Mouse (Mus musculus): ENCODE measurements around the gene Rnase4.
A peak's percentile ranks its signal among the peaks of the same experiment; 100 is the strongest.

The Rnase4 gene

DNA sequence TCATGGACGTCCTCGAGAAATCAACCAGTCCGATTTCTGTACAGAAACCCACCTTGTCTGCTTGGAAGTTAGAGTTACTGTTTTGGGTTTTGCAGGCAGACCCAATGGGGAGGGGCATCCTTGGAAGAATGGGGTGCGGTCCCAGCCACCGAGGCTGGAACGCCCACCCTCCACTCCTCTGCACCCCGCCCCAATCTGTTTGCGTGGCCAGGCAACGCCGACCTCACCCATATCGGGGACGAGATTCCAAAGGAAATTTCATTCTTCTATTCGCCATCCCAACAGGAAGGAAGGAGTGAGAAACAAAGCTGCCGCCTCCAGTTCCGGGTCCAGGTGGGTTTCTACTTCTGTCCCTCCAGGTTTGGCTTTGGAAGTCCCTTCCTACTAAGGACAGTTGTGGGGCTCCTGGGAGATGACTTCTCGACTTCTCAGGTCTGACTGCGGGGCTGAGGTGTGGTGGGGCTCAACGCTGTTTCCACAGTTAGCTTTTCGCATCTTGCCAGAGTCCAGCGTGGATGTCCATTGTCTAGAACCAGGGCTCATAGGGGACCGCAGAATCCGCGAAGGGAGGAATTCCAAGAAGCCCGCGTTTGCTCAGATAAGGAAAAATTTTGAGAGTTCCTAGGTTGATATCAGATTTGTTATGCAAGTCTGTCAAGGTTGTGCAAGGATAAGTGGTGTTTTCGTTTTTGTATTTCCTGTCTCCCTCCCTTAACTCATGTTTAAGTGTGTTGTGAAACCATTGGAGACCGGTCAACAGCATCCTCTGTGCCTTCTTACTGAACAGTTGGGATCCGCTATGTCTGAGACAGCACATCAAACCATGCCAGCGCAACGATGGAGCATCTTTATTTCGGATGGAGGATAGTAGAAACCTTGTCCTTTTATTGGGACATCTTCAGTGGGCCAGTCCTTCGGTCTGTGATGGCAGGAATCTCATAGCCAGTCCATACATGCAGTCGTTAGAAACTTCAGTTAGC, at the start of gene Rnase4, which contains the start of gene Ang:
TSS of gene Rnase4 (plus strand) at position 157 of the 980 bp plus-strand sequence.
TSS of gene Ang (plus strand) at position 230 of the 980 bp plus-strand sequence.
- peak; percentile 22 to 42 for DNase-seq

DNA sequence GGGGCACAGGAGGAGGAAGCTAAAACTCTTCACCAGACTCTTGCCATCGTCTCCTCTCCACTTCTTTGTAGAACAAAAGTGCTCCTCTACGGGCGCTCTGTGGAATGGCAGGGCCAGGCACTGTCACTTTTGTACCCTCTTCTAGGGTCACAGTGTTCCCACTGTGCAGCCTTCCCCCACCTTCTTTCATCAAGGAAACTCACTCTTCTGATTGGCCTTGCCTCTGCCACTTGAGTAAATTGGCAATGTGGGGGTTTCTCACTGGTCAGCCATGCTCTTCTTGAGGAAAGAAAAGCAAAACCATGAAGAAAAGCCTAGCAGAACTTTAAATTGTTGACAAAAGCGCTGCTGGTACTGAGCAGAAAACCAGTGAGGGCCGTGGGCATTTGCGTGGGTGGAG, 49.1 kb upstream of the Rnase4 start, which contains the start of gene Rnase9:
TSS of gene Rnase9 (minus strand) at position 101 of the 400 bp plus-strand sequence.
- no peak for DNase-seq

DNA sequence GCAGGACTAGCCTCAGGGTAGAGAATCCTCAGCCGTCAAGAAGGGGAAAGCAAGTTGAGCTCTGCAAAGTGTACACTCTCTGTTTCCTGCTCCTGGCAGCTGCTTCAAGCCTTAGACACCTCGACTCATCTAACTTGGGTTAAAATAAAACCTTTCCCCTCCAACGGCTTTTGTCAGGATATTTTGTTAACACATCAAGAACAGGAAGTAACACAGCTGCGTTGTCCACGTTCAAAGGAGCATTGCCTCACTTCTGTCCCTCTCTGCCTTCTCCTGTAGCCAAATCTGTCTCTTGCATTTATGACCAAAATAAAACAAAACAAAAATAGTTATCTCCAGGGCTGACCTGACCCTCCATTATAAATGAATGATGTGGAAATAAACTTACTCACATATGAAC, 43.0 kb upstream of the Rnase4 start:
- DNase-seq: no peak

DNA sequence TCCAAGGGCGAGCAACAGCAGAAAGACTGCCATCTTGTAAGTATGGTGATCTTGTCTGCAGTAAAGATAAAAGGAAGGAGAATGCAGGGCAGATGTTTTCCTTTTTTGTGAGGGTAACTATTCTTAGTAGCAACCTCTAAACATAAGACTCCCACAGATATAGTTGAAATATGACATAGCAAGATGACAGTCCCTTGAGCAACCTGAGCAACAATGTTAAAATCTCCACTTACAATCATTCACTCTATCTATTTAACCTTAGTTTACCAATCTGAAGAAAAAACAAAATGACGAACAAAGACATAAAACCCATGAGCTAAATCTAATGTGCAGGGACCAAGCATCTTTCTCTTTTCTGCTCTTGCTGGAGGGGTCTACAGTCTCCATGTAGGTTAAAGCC, 40.8 kb upstream of the Rnase4 start, which contains the start of gene Rnase11:
TSS of gene Rnase11 (minus strand) at position 101 of the 400 bp plus-strand sequence.
- DNase-seq: no peak

GRCm38 (mm10) chr14:51051941-51052340, 38.9 kb upstream of the Rnase4 start:
- no peak for DNase-seq

GRCm38 (mm10) chr14:51053176-51053575, 37.7 kb upstream of the Rnase4 start:
- no peak for DNase-seq

DNA sequence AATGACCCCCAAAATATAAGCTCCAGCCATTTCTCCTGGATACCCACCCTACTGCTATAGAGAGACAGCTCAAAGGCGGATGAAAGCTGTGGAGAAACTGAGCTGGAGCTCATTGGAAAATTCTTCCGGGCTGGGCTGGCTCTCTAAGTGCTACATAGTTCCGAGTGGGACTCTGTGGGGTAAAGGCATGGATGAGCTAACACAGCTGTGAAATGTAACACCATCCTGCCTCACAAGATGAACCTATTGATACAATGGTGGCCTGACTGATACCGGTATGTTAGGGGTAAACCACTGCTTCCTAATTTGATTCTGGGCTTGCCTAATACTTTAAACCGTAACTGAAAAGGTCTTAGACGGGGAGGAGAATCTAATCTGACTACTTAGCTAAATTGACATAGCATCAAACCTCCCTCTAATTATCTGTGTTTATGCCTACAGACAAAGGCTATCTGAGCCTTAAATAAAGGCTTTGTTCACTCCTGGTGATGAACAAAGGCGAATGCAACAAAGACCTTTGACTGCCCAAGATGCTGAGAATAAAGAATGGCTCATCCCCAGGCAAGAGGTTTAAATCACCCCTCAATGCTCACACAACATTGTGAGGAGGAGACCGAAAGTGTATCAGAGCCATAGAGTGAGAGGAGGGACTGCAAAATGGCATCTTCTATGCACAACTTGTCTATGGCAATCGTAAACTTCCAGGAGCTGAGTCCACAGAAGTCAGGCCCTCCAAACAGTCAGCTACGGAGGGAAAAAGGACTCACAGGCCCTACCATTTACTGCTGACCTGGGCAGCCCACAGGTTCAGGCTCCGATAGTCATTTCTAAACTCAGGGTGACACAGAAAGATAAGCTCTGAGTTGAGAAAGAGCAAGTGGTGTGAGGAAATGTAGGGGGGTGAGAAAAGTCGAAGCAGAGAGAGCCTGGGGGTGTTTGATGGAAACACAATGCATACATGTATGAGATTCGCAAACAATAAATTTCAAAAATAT, 36.3 kb upstream of the Rnase4 start:
- DNase-seq: no peak

DNA sequence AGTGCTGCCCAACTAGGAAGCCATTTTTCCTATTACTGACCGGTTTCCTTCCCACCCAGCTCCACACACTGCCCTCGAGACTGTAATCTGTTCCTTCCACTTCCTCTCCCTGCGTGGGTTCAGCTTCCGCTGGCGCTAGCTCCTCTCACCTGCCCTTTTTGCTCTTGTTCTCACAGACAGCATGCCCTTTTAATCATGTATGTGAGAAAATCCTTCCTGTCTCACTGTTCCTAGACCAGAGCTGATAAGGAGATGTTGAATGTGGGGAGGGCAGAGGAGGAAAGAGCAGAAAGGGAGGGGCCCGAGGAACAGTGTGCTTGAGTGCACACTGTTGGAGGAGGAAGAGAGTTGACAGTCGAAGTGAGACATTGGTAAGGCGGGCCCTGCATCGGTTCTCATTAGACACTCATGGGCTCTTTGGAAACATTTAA, 33.5 kb upstream of the Rnase4 start, which contains the start of gene Rnase12:
TSS of gene Rnase12 (minus strand) at position 261 of the 431 bp plus-strand sequence.
- DNase-seq: no peak

GRCm38 (mm10) chr14:51060761-51061160, 30.1 kb upstream of the Rnase4 start:
- DNase-seq: no peak

DNA sequence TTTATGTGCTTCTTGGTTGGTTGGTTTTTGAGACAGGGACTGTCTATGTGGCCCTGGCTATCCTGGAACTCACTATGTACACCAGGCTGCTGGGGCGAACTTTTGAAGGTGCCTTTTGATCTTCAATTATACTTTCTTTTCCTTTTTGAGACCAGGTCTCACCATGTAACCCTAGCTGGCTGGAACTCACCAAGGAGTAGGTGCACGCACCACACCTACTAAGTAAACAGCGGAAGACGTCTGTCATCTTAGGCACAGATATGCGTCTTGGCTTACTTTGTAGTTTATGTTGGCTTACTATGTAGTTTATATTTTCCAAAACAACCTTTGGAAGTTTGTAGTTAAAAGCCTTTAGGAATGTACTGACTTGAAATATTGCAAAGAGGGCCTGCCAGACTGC, 21.9 kb upstream of the Rnase4 start:
- no peak for DNase-seq

GRCm38 (mm10) chr14:51069617-51070016, 21.3 kb upstream of the Rnase4 start:
- DNase-seq: peak; percentile 34 to 43

DNA sequence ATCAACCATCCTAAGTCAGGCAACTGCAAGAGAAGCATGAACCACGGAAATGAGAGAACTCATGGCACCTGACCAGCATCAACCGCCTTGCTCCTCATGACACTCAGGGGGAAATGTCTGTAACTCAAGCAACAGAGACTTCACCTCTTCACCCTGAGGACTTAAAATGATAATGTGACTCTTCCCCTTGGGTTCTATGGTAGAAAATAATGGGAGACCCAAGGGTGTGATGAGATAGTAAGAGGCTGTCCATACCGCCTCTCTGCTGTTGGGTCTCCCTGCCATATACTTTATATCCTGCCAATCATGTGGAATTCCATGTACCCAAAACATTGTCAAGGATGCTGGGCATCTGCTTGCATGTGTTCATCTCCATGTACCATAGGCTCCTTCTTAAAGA, 16.5 kb upstream of the Rnase4 start, which contains the start of gene Olfr750:
TSS of gene Olfr750 (minus strand) at position 101 of the 400 bp plus-strand sequence.
- no peak for DNase-seq

DNA sequence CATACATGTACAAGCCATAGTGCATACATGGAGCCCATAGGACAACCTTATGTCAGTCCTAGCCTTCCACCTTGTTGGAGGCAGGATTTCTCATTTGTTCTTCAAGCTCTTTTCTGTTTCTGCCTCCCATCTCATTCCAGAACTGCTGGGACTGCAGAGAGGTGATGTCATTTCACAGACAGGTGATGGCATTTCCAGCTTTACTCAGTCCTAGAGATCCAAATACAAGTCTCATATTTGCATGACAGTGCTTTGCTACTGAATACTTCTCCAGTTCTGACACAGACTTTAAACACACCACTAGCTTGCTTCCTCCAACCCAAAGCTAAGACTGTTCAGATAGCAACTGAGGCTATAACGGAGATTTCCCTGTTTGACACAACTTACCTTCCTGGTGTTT, 11.7 kb upstream of the Rnase4 start:
- no peak for DNase-seq

GRCm38 (mm10) chr14:51081035-51081434, 9.8 kb upstream of the Rnase4 start:
- no peak for DNase-seq

- peak; percentile 69 to 77 for DNase-seq
Observed at GRCm38 (mm10) chr14:51082599-51083581, 8.0 kb upstream of the Rnase4 start.

- no peak for DNase-seq
Observed at GRCm38 (mm10) chr14:51083805-51084204, 7.1 kb upstream of the Rnase4 start.

DNA sequence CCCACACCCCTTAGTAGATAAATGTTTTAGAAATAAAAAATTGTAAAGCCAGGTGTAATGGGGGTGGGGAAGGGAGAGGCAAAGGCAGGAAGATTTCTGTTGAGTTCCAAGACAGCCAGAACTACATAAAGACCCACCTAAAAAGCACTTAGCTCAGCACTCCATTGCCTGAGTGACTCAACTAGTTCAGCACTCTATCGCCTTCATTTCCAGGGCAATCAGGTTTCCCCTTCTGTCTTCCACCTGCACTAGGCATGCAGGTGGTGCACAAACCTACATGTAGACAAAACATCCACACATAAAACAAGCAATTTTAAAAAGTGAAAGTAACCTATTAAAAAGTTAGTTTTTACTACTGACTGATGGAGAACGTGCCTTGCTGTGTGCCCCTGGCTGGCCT, 5.8 kb upstream of the Rnase4 start:
- DNase-seq: no peak

DNA sequence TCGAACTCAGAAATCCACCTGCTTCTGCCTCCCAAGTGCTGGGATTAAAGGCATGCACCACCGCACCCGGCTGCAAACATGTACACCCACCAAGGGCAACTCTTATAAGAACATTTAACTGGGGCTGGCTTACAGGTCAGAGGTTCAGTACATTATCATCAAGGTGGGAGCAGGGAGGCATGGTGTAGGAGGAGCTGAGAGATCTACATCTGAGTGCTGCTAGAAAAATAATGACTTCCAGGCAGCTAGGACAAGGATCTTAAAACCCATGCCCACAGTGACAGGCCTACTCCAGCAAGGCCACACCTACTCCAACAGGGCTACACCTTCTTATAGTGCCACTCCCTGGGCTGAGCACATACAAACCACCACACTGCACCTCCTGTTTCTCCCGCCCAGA, 5.0 kb upstream of the Rnase4 start:
- no peak for DNase-seq

DNA sequence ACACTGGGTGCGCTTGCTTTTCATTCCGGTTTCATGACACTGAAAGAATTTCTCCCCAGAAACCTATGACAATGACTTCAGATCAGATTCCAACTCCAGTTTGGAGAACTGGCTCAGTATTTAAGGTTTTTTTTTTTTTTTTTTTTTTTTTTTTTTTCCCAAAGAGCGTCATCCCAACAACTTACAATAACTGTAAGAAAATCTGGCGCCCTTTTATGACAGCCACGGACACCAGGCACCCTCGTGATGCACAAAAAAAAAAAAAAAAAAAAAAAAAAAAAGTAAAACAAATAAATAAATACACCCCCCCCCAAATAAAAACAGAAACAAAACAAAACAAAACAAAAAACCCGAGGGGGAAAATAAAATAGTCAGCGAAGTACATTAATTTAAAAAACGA, 3.1 kb upstream of the Rnase4 start:
- DNase-seq: no peak

- DNase-seq: peak; percentile 81
Observed at GRCm38 (mm10) chr14:51088166-51088969, 2.5 kb upstream of the Rnase4 start.

Measured in thymus, postnatal 36 days (tissue).